Mouse (Mus musculus) thymus, postnatal 0 days (tissue): Measurements from ENCODE around the gene Gpr27. TPM values are rescaled to one million over a fixed set of nuclear protein-coding genes. Genes with fewer than 3 reads are reported as not detected.

Experiments used
- DNase-seq: peaks from one replicate; pipeline ENCODE4 v3.0.0-alpha.2; 2015; ENCODE audit warnings: low spot score
- polyA plus RNA-seq: library from polyadenylated mRNA; unstranded; fragments of >200 nt; fragmentation: Nextera tagmentation; extraction: Ambion mirVana; gene quantifications from 2 replicates; pipeline ENCODE4 v1.2.1, GENCODE M21; 2015

Gene Gpr27
- polyA plus RNA-seq, 1 experiment from 2014 or later: 2.3 TPM

DNA sequence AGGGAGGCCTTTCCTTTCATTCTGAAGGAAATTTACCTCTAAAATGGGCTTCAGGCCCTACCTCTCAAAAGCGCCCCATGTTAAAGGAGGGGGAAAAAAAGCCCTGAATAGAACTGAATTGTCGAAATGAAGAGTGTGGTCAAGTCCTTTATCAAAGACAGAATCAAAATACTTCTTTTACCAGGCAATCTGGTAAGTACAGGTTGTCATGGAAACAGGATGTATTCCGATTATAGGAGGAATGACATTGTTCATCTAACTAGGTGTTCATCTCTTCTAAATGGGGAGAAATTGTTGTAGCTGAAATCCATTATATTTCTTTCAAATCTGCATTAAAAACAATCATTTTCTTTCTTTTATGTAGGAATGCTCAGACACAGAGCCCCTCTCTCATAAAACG is 18.0 kb upstream of the Gpr27 start:
- no peak for DNase-seq

- DNase-seq: no peak
These were observed 15.2 kb upstream of the Gpr27 start for GRCm38 (mm10) chr6:99677325-99677724.

- no peak for DNase-seq
These were observed 14.4 kb upstream of the Gpr27 start for GRCm38 (mm10) chr6:99678108-99678507.

DNA sequence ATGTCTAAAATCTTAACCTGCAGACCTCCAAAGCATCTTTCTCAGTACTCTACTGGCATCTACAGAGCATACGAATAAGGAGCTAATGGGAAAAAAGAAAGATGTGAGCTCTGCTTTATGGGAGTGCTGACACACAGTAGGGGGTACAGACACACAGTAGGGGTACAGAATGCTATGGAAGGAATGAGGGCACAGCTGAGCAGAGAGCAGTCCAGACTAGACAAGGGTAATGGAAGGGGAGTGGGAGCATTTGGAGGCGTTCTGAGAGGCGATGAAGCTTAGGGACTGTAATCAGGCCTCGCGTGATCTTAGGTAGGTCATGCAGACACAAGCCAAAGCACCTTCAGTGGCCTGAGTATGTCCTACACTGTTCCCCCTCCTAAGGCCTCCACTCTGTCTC is 8.5 kb upstream of the Gpr27 start:
- no peak for DNase-seq

GRCm38 (mm10) chr6:99684899-99685298 is 7.6 kb upstream of the Gpr27 start:
- peak; percentile 87 for DNase-seq

DNA sequence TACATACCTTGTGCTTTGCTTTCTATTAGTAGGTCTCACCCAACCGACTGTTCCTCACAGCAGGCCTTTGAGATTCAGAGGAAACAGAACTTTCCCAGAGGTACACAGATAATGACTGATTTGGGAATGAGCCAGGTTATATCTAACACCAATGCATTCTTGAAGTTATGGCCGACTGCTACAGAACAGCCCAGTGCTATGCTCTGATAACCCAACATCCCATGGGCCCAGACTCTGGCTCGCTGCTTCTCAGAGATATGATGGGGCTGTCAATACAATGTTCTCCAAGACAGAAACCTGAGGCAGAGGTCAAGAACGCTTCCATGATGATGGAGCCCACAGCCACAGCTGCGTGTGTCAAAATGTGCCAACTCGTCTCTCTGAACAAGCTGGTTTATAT is 4.0 kb upstream of the Gpr27 start:
- no peak for DNase-seq

DNA sequence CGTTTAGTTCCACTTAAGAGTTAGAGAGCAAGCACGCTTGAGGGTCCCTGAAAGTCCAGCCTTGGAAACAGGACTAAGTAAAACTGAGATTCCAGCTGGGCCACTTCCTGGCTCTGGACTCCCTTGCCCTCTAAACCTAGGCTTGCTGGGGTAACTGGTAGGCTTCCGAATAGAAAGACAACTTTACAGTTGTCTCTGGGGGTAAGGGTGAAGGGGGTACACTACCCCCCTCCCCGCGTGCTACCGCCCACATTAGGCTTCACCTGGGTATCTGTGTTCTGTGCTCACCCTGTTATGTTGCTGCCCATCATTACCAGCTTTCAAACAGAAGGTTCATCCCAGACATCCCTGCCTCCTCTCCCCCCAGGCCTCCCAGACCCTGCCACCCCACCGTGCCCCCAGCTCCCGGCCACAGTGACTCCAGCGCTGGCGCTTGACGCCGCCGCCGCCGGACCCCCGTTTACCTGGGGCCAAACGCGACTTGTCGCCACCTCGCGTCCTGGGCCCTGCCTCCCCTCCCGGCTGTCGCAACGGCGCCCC is 743 bp upstream of the Gpr27 start:
- no peak for DNase-seq

DNA sequence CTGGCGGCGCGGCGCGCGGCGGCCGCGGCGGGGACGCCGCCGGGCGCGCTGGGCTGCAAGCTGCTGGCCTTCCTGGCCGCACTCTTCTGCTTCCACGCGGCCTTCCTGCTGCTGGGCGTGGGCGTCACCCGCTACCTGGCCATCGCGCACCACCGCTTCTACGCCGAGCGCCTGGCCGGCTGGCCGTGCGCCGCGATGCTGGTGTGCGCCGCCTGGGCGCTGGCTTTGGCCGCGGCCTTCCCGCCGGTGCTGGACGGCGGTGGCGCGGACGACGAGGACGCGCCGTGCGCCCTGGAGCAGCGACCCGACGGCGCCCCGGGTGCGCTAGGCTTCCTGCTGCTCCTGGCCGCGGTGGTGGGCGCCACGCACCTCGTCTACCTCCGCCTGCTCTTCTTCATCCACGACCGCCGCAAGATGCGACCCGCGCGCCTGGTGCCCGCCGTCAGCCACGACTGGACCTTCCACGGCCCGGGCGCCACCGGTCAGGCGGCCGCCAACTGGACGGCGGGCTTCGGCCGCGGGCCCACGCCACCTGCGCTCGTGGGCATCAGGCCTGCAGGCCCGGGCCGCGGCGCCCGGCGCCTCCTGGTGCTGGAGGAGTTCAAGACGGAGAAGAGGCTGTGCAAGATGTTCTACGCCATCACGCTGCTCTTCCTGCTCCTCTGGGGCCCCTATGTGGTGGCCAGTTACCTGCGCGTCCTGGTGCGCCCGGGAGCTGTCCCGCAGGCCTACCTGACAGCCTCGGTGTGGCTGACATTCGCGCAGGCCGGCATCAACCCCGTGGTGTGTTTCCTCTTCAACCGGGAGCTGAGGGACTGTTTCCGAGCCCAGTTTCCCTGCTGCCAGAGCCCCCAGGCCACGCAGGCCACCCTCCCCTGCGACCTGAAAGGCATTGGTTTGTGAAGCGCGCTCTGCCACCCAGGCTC is 700 bp downstream of the Gpr27 start:
- DNase-seq: no peak

DNA sequence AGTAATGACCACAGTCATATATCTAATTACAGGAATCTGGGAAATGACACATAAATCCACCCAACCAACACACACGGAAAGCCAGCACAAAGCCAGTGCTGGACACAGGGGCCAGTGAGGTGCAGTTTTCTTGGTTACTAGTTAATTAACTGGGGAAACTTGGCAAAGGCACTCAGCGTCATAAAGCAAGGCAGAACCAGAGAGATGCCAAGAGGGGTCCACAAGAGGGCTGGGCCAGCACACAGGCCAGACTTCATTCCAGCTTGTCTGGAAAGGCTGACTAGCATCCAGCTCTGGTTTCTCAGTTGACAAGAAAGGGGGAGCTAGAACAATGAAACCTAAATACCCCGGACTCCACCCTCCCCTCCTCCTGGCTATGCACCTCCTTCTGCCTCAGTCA is 8.0 kb downstream of the Gpr27 start:
- DNase-seq: no peak

- no peak for DNase-seq
These were observed 19.2 kb downstream of the Gpr27 start for GRCm38 (mm10) chr6:99711576-99712101.

- DNase-seq: no peak
These were observed 20.8 kb downstream of the Gpr27 start for GRCm38 (mm10) chr6:99713256-99713655.

DNA sequence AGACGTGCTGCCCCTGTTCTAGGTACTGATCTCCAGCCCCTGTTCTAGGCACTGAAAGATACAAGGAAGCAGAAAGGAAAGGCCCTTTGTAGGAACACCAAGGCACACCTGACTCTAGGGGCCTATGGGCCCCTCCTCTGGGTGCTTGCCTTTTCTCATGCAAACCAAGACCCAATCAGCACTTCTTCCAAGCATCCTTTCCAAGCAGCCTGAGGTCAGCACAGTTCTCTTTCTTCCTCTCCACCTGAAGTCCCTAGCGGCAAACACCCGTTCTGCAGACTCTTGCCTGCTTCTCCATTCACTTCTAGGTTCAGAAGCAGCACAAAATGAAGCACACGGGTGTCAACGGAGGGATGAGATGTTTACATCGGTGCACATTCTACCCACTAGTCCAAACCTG is 22.7 kb downstream of the Gpr27 start:
- no peak for DNase-seq

DNA sequence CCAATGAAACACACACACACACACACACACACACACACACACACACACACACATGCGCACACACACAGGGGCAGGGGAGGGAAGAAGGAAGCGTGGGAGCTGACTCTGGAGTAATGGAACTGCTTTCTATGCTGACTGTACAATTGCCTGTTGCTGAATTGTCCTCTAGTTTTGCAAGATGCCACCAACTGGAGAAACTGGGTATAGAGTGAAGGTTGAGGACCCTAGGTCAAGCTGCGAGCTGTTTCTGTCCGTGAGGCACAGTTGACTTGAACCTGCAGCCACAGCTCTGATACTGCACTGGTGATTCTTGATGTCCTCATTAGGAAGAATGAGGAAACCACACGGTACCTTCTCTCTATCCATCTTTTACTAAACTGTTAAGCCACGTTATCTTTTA is 23.4 kb downstream of the Gpr27 start:
- no peak for DNase-seq

DNA sequence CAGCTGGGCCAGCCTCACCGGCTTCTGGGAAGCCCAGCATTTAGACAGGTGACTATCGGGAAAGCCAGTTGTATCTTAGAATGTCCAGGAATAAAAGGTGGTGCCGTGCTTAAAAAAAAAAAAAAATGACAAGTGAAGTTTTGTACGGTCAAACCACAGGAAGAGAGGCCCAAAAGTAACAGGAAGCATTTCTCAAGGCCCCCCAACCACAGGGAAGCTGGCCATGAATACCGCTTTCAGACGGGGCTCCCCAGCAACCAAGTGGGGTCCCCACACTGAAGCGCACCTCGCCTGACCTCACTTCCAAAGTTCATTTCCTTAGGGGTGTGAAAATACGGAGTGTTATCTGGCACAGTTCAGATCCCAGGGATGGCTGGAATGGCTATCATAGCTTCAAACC is 28.6 kb downstream of the Gpr27 start:
- DNase-seq: no peak

DNA sequence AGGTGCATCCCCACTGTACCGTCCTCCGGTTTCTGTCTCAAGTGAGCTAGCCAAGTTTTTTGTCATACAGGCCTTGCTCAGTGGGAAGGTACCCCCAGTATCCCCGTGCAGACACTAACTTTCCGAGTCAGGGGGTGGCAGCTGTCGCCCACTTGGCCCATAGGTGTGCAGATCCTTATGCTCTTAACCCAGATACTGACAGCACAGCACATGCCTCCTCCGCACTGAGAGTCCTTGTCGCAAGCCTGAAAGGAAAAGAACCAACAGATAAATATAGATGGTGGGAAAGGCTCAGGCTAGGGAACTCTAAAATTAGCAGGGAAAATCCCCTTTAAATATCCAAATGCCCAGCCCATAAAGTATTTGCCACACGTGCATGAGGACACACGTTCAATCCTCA is 29.9 kb downstream of the Gpr27 start:
- DNase-seq: no peak

DNA sequence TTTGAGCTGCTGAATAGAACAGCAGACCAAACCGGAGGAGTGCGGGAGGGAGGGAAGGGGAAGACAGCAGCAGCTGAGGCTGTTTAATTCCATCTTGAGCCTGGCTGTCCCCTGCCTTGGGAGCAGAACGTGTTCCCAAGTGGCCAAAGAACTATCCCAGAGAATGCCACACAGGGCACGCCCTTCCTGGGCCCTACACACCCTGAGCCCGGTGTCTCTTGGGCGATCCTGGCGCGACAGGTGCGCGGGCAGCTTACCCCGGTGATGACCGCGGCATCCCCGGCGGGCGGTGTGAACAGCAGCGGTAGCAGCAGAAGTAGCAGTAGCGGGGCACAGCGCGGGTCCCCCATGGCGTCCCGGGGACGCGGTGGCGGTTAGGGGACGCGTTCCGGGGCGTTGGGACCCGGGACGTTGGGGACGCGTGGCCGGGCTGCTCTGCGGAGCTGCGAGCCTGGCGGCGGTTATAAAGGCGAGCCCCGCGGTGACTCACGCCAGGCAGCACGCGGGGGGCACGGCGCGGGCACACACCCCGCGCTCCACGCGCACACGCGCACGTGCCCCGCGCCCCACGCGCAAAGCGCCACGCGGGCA is 33.6 kb downstream of the Gpr27 start, which contains the start of gene Prok2:
Gene Prok2 (minus strand): TSS at position 422 of the 591 bp plus-strand sequence.
- DNase-seq: no peak

- no peak for DNase-seq
These were observed 34.3 kb downstream of the Gpr27 start for GRCm38 (mm10) chr6:99726576-99727303.

GRCm38 (mm10) chr6:99729853-99730252 is 37.4 kb downstream of the Gpr27 start:
- DNase-seq: no peak

DNA sequence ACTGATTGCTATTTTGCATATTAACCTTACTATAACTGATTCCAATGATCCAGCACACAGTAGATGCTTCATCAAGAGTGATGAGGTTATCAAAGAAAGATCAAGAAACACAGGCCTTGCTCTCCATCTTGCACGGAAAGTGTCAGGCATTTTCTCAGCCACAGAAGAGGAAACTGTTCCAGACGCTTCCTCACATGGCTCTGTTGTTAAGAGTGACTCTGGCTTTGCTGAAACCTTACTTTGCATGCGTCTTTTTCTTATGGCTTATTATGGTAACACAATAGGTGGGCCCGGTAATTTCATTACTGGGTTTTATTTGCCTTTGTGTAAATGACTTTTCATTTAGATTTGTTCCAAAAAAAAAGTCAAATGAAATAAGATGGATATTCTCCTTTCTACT is 39.4 kb downstream of the Gpr27 start:
- no peak for DNase-seq

DNA sequence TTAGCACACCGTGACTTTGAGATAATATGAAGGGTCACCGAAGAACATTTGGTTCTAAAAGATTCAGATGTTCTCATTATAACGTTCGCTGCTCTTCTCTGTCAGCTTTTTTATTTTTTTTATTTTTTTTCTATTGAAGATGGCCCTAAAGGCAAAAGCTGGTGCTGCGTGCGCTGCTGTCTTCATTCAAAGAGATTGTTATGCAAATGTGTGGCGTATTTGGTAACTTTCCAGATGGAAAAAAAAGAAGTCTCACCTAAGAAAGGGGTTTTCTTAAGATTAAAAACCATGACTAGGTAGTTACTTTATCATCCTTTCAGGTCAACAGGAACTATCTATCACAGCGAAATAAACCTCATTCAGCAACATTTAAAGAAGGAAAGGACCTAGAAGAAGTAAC is 40.2 kb downstream of the Gpr27 start:
- DNase-seq: no peak

GRCm38 (mm10) chr6:99734666-99735065 is 42.2 kb downstream of the Gpr27 start:
- DNase-seq: no peak

GRCm38 (mm10) chr6:99742866-99743265 is 50.4 kb downstream of the Gpr27 start:
- DNase-seq: no peak
